Mouse (Mus musculus) thymus, postnatal 36 days (tissue): ENCODE measurements around the gene Ifna2.

Experiments
- DNase-seq, 2 experiments: peaks; one replicate each; pipeline ENCODE4 v3.0.0; 2022; ENCODE audit warnings: mixed read lengths in 2 of 2

Ifna2 gene

GRCm38 (mm10) chr4:88644359-88644758, 39.4 kb downstream of the Ifna2 start, which contains the start of gene Ifna13:
Gene Ifna13 (minus strand): TSS chr4:88644459.
- no peak for DNase-seq

- no peak for DNase-seq
Observed at GRCm38 (mm10) chr4:88642526-88642925, 41.2 kb downstream of the Ifna2 start.

- peak; percentile 78 to 90 for DNase-seq
Observed at GRCm38 (mm10) chr4:88641077-88641831, 42.5 kb downstream of the Ifna2 start.

GRCm38 (mm10) chr4:88640704-88641076, 43.0 kb downstream of the Ifna2 start:
- DNase-seq: no peak

GRCm38 (mm10) chr4:88634311-88634710, 49.4 kb downstream of the Ifna2 start, which contains the start of gene C87499:
Gene C87499 (minus strand): TSS chr4:88634411.
- no peak for DNase-seq
